Mouse (Mus musculus): ENCODE results near the gene Lca5l.

DNA sequence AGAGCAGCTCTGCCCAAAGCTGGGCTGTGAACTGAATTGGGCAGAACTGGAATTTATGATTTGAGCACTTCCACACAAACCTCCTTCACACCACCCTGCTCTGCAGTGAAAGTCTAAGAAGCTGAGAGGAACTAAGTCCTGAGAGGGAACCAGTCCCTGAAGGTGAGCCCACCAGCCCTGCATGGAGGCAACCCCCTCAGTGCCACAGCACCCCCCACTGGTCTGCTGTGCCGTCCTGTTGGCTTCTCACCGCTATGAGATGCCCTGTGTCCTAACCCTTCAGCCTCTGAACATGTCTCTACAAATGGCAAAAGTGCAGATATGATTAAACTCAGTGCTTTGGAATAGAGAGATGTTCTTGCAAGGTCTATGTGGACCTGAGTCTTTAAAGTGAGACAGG, 79.3 kb downstream of the Lca5l start:
- TF ChIP-seq POLR2A (IDR thresholded peaks at IDR 0.05; ENCODE audit: low read depth, low read length) (no peak), CTCF (IDR thresholded peaks at IDR 0.05; ENCODE audit: borderline replicate concordance, insufficient read depth, low read length) (no peak)
